Comparison of ENCODE assay signal across 16 mouse cellular contexts in the genomic region with DNA sequence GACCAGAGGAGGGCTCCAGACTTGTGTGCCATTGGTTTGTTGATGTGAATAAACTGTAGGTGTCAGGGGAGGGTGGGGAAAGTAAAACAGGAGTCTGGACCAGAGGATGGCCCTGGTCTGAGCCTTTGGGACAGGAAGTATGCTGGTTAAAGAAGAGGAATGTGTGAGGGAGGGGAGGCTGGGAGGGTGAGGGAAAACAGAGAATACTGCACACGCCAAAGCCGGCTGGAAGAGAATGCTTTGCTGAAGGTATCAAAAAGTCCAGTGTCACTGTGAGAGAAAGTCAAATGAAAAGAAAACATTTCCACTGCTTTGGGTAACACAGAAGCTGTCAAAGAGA.
DNase-seq lines count a peak whose midpoint lies in the region; ATAC-seq and TF ChIP-seq lines count a peak whose summit lies in the region.
"Had no signal": no experiment of that assay in that cellular context is flagged by ENCODE, and none has a peak within 500 bp of the region (broad histone marks: within the 10 kb centered on the region; RNA-seq: fewer than 3 reads in every experiment).

No protein-coding gene starts in this region.

- H3K27ac ChIP-seq in heart, embryonic 13.5 days (replicated peaks), result 0 out of 2 replicates have a peak overlapping the region, but pooled peaks have one; percentile 20
- H3K27ac ChIP-seq in lung, postnatal 0 days (ENCODE audit: low read length), result no peak overlapping the region
- H3K27ac ChIP-seq in embryonic facial prominence, embryonic 11.5 days (replicated peaks; ENCODE audit: low read depth, low read length), result no peak overlapping the region
- peak overlapping the region; percentile 82 for H3K27ac ChIP-seq in limb, embryonic 15.5 days
- H3K27ac ChIP-seq: hindbrain, embryonic 15.5 days; neural tube, embryonic 13.5 days had no signal

- no peaks in the 10 kb centered on the region for H3K36me3 ChIP-seq in heart, embryonic 13.5 days
- no peaks in the 10 kb centered on the region for H3K36me3 ChIP-seq in lung, postnatal 0 days (ENCODE audit: insufficient read depth, low read length)
- H3K36me3 ChIP-seq in embryonic facial prominence, embryonic 11.5 days (replicated peaks; ENCODE audit: control insufficient read depth, insufficient read depth, low read depth, low read length), result no peaks in the 10 kb centered on the region
- H3K36me3 ChIP-seq in limb, embryonic 15.5 days, result no peaks in the 10 kb centered on the region
- H3K36me3 ChIP-seq: hindbrain, embryonic 15.5 days; neural tube, embryonic 13.5 days had no signal

- TF ChIP-seq CTCF in lung, postnatal 0 days (IDR thresholded peaks at IDR 0.05), result no peak

- no peaks in the 10 kb centered on the region for H3K27me3 ChIP-seq in heart, embryonic 13.5 days (replicated peaks)
- H3K27me3 ChIP-seq in lung, postnatal 0 days (replicated peaks; ENCODE audit: insufficient read depth, low read length), result no peaks in the 10 kb centered on the region
- H3K27me3 ChIP-seq in embryonic facial prominence, embryonic 11.5 days (ENCODE audit: control insufficient read depth, insufficient read depth, low read length), result no peaks in the 10 kb centered on the region
- H3K27me3 ChIP-seq in limb, embryonic 15.5 days, result no peaks in the 10 kb centered on the region
- H3K27me3 ChIP-seq: hindbrain, embryonic 15.5 days; megakaryocyte, embryonic 14.5 days; neural tube, embryonic 13.5 days had no signal

- H3K4me3 ChIP-seq in heart, embryonic 13.5 days, result no peak overlapping the region
- H3K4me3 ChIP-seq in lung, postnatal 0 days (ENCODE audit: low read depth, low read length), result no peak overlapping the region
- H3K4me3 ChIP-seq in embryonic facial prominence, embryonic 11.5 days (ENCODE audit: low read depth, low read length), result no peak overlapping the region
- no peak overlapping the region for H3K4me3 ChIP-seq in limb, embryonic 15.5 days
- H3K4me3 ChIP-seq: hindbrain, embryonic 15.5 days; megakaryocyte, embryonic 14.5 days; neural tube, embryonic 13.5 days had no signal

- no peak overlapping the region for H3K9ac ChIP-seq in heart, embryonic 13.5 days
- no peak overlapping the region for H3K9ac ChIP-seq in lung, postnatal 0 days (replicated peaks; ENCODE audit: low read depth)
- no peak overlapping the region for H3K9ac ChIP-seq in embryonic facial prominence, embryonic 11.5 days (replicated peaks; ENCODE audit: low read length)
- no peak overlapping the region for H3K9ac ChIP-seq in limb, embryonic 15.5 days
- H3K9ac ChIP-seq: forebrain, postnatal 0 days; hindbrain, embryonic 15.5 days; neural tube, embryonic 13.5 days had no signal

- 0 out of 2 replicates have a peak, but pooled peaks have one; percentile 21 for TF ChIP-seq EP300 in lung, postnatal 0 days (IDR thresholded peaks at IDR 0.05)

- no peaks in the 10 kb centered on the region for H3K9me3 ChIP-seq in heart, embryonic 13.5 days
- no peaks in the 10 kb centered on the region for H3K9me3 ChIP-seq in lung, postnatal 0 days (ENCODE audit: low read length)
- no peaks in the 10 kb centered on the region for H3K9me3 ChIP-seq in embryonic facial prominence, embryonic 11.5 days (replicated peaks; ENCODE audit: control insufficient read depth, low read length)
- no peaks in the 10 kb centered on the region for H3K9me3 ChIP-seq in limb, embryonic 15.5 days
- H3K9me3 ChIP-seq: hindbrain, embryonic 15.5 days; megakaryocyte, embryonic 14.5 days; neural tube, embryonic 13.5 days had no signal

- DNase-seq in heart, adult 9 months (ENCODE audit: low spot score in 2 of 2), result no peak
- no peak for DNase-seq in lung, postnatal 0 days (ENCODE audit: low spot score)
- no peak for DNase-seq in lung, postnatal 25 days (ENCODE audit: low spot score)
- DNase-seq in embryonic facial prominence, embryonic 11.5 days (ENCODE audit: low spot score), result no peak
- DNase-seq: adrenal gland, adult 2 months; B cell, adult 2 months; forebrain, postnatal 0 days; layer of hippocampus, adult 9-11 months; left cerebral cortex, postnatal 4 days had no signal

- 15% methylated on average over 2 of the region's 2 CpGs for WGBS in heart, embryonic 13.5 days
- WGBS in lung, postnatal 0 days, result 36% methylated on average over 2 of the region's 2 CpGs
- 16% methylated on average over 2 of the region's 2 CpGs for WGBS in embryonic facial prominence, embryonic 11.5 days
- 13% methylated on average over 2 of the region's 2 CpGs for WGBS in limb, embryonic 15.5 days

- ATAC-seq in heart, embryonic 13.5 days (ENCODE audit: extremely low read depth, insufficient number of reproducible peaks, low FRiP score, low TSS enrichment), result no peak
- ATAC-seq in lung, postnatal 0 days, result no peak
- ATAC-seq in embryonic facial prominence, embryonic 11.5 days (replicated peaks; ENCODE audit: insufficient number of reproducible peaks, low FRiP score, low TSS enrichment, low read depth), result peak; percentile 52
- no peak; the same call in 1 of the 2 replicates for ATAC-seq in limb, embryonic 15.5 days (ENCODE audit: insufficient number of reproducible peaks, low FRiP score, low TSS enrichment, low read depth)
- no peak for ATAC-seq in megakaryocyte-erythroid progenitor cell, adult 5-6 weeks (replicated peaks; ENCODE audit: low FRiP score, low TSS enrichment, poor library complexity, severe bottlenecking)
- no peak for ATAC-seq in granulocyte monocyte progenitor cell, adult 5-6 weeks (replicated peaks; ENCODE audit: poor library complexity, severe bottlenecking)
- ATAC-seq: forebrain, postnatal 0 days had no signal

- no peak overlapping the region for H3K4me2 ChIP-seq in heart, embryonic 13.5 days
- no peak overlapping the region for H3K4me2 ChIP-seq in lung, postnatal 0 days (replicated peaks; ENCODE audit: low read depth, low read length)
- no peak overlapping the region for H3K4me2 ChIP-seq in embryonic facial prominence, embryonic 11.5 days (ENCODE audit: low read depth, low read length)
- H3K4me2 ChIP-seq in limb, embryonic 15.5 days, result no peak overlapping the region
- H3K4me2 ChIP-seq: hindbrain, embryonic 15.5 days; neural tube, embryonic 13.5 days had no signal

- peaks cover 7% of the 10 kb centered on the region for H3K4me1 ChIP-seq in heart, embryonic 13.5 days
- no peaks in the 10 kb centered on the region for H3K4me1 ChIP-seq in lung, postnatal 0 days (ENCODE audit: insufficient read depth, low read depth, low read length)
- H3K4me1 ChIP-seq in embryonic facial prominence, embryonic 11.5 days (ENCODE audit: control insufficient read depth, insufficient read depth, low read length), result peaks cover 3% of the 10 kb centered on the region; the same call in 1 of the 2 replicates
- peaks cover 30% of the 10 kb centered on the region for H3K4me1 ChIP-seq in limb, embryonic 15.5 days
- H3K4me1 ChIP-seq: hindbrain, embryonic 15.5 days; neural tube, embryonic 13.5 days had no signal

Comparison
In these comparisons a context has a peak if more than half of its experiments do, and no peak if none do; other contexts are left out.
1. H3K27ac ChIP-seq: peak in heart, embryonic 13.5 days (single experiment) and limb, embryonic 15.5 days (single experiment); none in lung, postnatal 0 days (single experiment) and embryonic facial prominence, embryonic 11.5 days (single experiment).